Mouse (Mus musculus) c-Kit-positive CD71-positive TER-119-positive erythroid progenitor cells, embryonic 14.5 days (primary cell): ENCODE measurements at regions not wholly inside any gene's neighbourhood (a gene's known extent, or its start where the extent isn't known, plus 50 kb on each side); places are given as distances from the start of the nearest gene placed in this dataset.

Experiments
- DNase-seq: peaks from one replicate; pipeline ENCODE4 v3.0.0-alpha.2; 2013; ENCODE audit warnings: low spot score

GRCm38 (mm10) chr4:55740062-55740461 is 207.8 kb upstream of the Klf4 start:
- no peak for DNase-seq

GRCm38 (mm10) chr4:55738714-55739113 is 206.4 kb upstream of the Klf4 start:
- no peak for DNase-seq

GRCm38 (mm10) chr4:55735453-55735852 is 203.2 kb upstream of the Klf4 start:
- DNase-seq: no peak

GRCm38 (mm10) chr4:55734331-55734730 is 202.1 kb upstream of the Klf4 start:
- no peak for DNase-seq

- DNase-seq: no peak
These were observed 201.0 kb upstream of the Klf4 start for GRCm38 (mm10) chr4:55733223-55733622.

- DNase-seq: no peak
These were observed 199.7 kb upstream of the Klf4 start for GRCm38 (mm10) chr4:55732006-55732405.

GRCm38 (mm10) chr4:55730266-55730665 is 198.0 kb upstream of the Klf4 start:
- DNase-seq: no peak

- DNase-seq: no peak
These were observed 194.9 kb upstream of the Klf4 start for GRCm38 (mm10) chr4:55727178-55727577.

- no peak for DNase-seq
These were observed 193.8 kb upstream of the Klf4 start for GRCm38 (mm10) chr4:55726081-55726480.

- DNase-seq: no peak
These were observed 192.0 kb upstream of the Klf4 start for GRCm38 (mm10) chr4:55724286-55724685.

GRCm38 (mm10) chr4:55723124-55723523 is 190.9 kb upstream of the Klf4 start:
- DNase-seq: no peak

- DNase-seq: no peak
These were observed 190.1 kb upstream of the Klf4 start for GRCm38 (mm10) chr4:55722388-55722787.

- no peak for DNase-seq
These were observed 189.6 kb upstream of the Klf4 start for GRCm38 (mm10) chr4:55721834-55722233.

- DNase-seq: no peak
These were observed 186.2 kb upstream of the Klf4 start for GRCm38 (mm10) chr4:55718438-55718837.

- DNase-seq: no peak
These were observed 183.9 kb upstream of the Klf4 start for GRCm38 (mm10) chr4:55716161-55716651.

- DNase-seq: no peak
These were observed 179.5 kb upstream of the Klf4 start for GRCm38 (mm10) chr4:55711500-55712341.

- no peak for DNase-seq
These were observed 178.2 kb upstream of the Klf4 start for GRCm38 (mm10) chr4:55710476-55710875.

- no peak for DNase-seq
These were observed 176.5 kb upstream of the Klf4 start for GRCm38 (mm10) chr4:55708808-55709207.

- no peak for DNase-seq
These were observed 175.7 kb upstream of the Klf4 start for GRCm38 (mm10) chr4:55707916-55708315.

- DNase-seq: no peak
These were observed 172.7 kb upstream of the Klf4 start for GRCm38 (mm10) chr4:55704921-55705320.

- DNase-seq: no peak
These were observed 171.2 kb upstream of the Klf4 start for GRCm38 (mm10) chr4:55703346-55703916.

GRCm38 (mm10) chr4:55701334-55701733 is 169.1 kb upstream of the Klf4 start:
- no peak for DNase-seq

- no peak for DNase-seq
These were observed 167.7 kb upstream of the Klf4 start for GRCm38 (mm10) chr4:55699917-55700316.

- DNase-seq: no peak
These were observed 166.9 kb upstream of the Klf4 start for GRCm38 (mm10) chr4:55699161-55699560.
